Mouse (Mus musculus) bone marrow macrophage, adult 2 months (primary cell): ENCODE measurements around the gene Slit3.

ENCODE experiments used
- CTCF ChIP-seq: IDR thresholded peaks from 2 replicates; pipeline ENCODE4 v1.5.1; 2012; ENCODE audit warnings: low read depth, mild to moderate bottlenecking, low read length, moderate library complexity
- POLR2A ChIP-seq: IDR thresholded peaks from 2 replicates; pipeline ENCODE4 v1.6.1; 2012; ENCODE audit warnings: mild to moderate bottlenecking, low read depth, low read length, borderline replicate concordance

- TF ChIP-seq CTCF: no peak
- TF ChIP-seq POLR2A: no peak
Observed at GRCm38 (mm10) chr11:35597882-35598281, 476.9 kb downstream of the Slit3 start.
